27 mouse cellular contexts compared by ENCODE assay signal in the genomic region with DNA sequence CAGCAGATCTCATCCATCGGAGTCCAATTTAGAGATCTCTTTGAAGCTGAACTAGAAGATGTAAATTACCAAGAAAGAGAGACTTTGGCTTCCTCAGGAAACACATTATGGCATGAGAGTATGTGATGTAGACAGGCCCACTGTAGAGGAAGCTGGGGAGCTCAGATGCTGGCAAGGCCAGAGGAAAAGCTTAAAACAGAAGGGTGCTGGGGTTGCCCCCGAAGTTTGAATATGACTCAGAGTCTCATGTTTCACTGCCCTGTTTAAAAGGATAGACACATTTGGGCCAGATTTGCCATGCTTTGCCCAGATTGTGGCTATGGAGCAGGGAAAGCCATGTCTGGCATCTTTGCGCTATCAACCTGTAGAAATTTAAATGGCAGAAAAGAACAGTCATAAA.
"Had no signal": no experiment of that assay in that cellular context is flagged by ENCODE, and none has a peak within 500 bp of the region (broad histone marks: within the 10 kb centered on the region; RNA-seq: fewer than 3 reads in every experiment).

No protein-coding gene starts in this region.

- H3K27me3 ChIP-seq: embryonic facial prominence, embryonic 12.5 days; embryonic facial prominence, embryonic 13.5 days; embryonic facial prominence, embryonic 15.5 days; forebrain, embryonic 12.5 days; forebrain, embryonic 13.5 days; forebrain, embryonic 15.5 days had no signal

- ATAC-seq: forebrain, embryonic 13.5 days; forebrain, embryonic 14.5 days; forebrain, embryonic 15.5 days; forebrain, embryonic 16.5 days; forebrain, postnatal 0 days had no signal

- H3K36me3 ChIP-seq: embryonic facial prominence, embryonic 10.5 days; embryonic facial prominence, embryonic 12.5 days; embryonic facial prominence, embryonic 13.5 days; embryonic facial prominence, embryonic 15.5 days; forebrain, embryonic 10.5 days; forebrain, embryonic 12.5 days; forebrain, embryonic 15.5 days had no signal

- DNase-seq: cerebellum, adult 8-10 months; cerebellum, adult 9-10 months; cerebellum, adult 9-11 months; cerebellum, postnatal 10 days; cerebellum, postnatal 14 days; cerebellum, postnatal 25 days; cerebellum, postnatal 36 days; embryo, embryonic 11 days; forebrain, postnatal 0 days; gastrocnemius, adult 2 months; gastrocnemius, postnatal 10 days; gastrocnemius, postnatal 14 days; gastrocnemius, postnatal 25 days; gastrocnemius, postnatal 36 days; heart, adult 18-20 months; heart, adult 2 months had no signal

- H3K9me3 ChIP-seq: embryonic facial prominence, embryonic 10.5 days; embryonic facial prominence, embryonic 12.5 days; embryonic facial prominence, embryonic 13.5 days; embryonic facial prominence, embryonic 15.5 days; forebrain, embryonic 10.5 days; forebrain, embryonic 12.5 days; forebrain, embryonic 13.5 days; forebrain, embryonic 15.5 days had no signal

- H3K4me2 ChIP-seq: embryonic facial prominence, embryonic 12.5 days; embryonic facial prominence, embryonic 13.5 days; embryonic facial prominence, embryonic 15.5 days; forebrain, embryonic 12.5 days; forebrain, embryonic 13.5 days; forebrain, embryonic 15.5 days had no signal

- H3K27ac ChIP-seq: embryonic facial prominence, embryonic 10.5 days; embryonic facial prominence, embryonic 12.5 days; embryonic facial prominence, embryonic 13.5 days; embryonic facial prominence, embryonic 15.5 days; forebrain, embryonic 10.5 days; forebrain, embryonic 12.5 days; forebrain, embryonic 13.5 days; forebrain, embryonic 15.5 days; gastrocnemius, adult 2 months; heart, adult 2 months had no signal

- H3K4me3 ChIP-seq: embryonic facial prominence, embryonic 10.5 days; embryonic facial prominence, embryonic 12.5 days; embryonic facial prominence, embryonic 13.5 days; embryonic facial prominence, embryonic 15.5 days; erythroblast, embryonic 14.5 days; forebrain, embryonic 10.5 days; forebrain, embryonic 12.5 days; forebrain, embryonic 13.5 days; forebrain, embryonic 15.5 days; gastrocnemius, adult 2 months; heart, adult 2 months had no signal

- H3K4me1 ChIP-seq: embryonic facial prominence, embryonic 10.5 days; embryonic facial prominence, embryonic 12.5 days; embryonic facial prominence, embryonic 13.5 days; embryonic facial prominence, embryonic 15.5 days; forebrain, embryonic 10.5 days; forebrain, embryonic 12.5 days; forebrain, embryonic 13.5 days; forebrain, embryonic 15.5 days had no signal

- H3K9ac ChIP-seq: embryonic facial prominence, embryonic 12.5 days; embryonic facial prominence, embryonic 13.5 days; embryonic facial prominence, embryonic 15.5 days; forebrain, embryonic 12.5 days; forebrain, embryonic 13.5 days; forebrain, embryonic 15.5 days; forebrain, postnatal 0 days had no signal
